Mouse (Mus musculus) neural tube, embryonic 14.5 days (tissue): Measurements from ENCODE around the gene Stk39. TPM values are rescaled to one million over a fixed set of nuclear protein-coding genes. Genes with fewer than 3 reads are reported as not detected.

Source experiments
- ATAC-seq: fragments of 200-750 bp; cut with Nextera tagmentation; 2 replicates; pipeline ENCODE4 v1.8.0; 2017; ENCODE audit warnings: low read depth, mild to moderate bottlenecking, moderate TSS enrichment, moderate library complexity
- H3K27ac ChIP-seq: fragments of 300-500 bp; sonication (generic); 2 replicates; pipeline ENCODE4 v1.5.1; 2014; ENCODE audit warnings: low read depth, mild to moderate bottlenecking, control low read depth, low read length, moderate library complexity, mixed read lengths
- H3K27me3 ChIP-seq: fragments of 300-500 bp; sonication (generic); 2 replicates; pipeline ENCODE4 v1.6.1; 2014; ENCODE audit warnings: low read length; ENCODE audit not compliant: control insufficient read depth, insufficient read depth
- H3K36me3 ChIP-seq: fragments of 300-500 bp; sonication (generic); 2 replicates; pipeline ENCODE4 v1.6.1; 2014; ENCODE audit warnings: low read length, mixed read lengths; ENCODE audit not compliant: control insufficient read depth, insufficient read depth
- H3K4me1 ChIP-seq: fragments of 300-500 bp; sonication (generic); 2 replicates; pipeline ENCODE4 v1.6.1; 2014; ENCODE audit warnings: low read length; ENCODE audit not compliant: control insufficient read depth, insufficient read depth
- H3K4me2 ChIP-seq: fragments of 300-500 bp; sonication (generic); 2 replicates; pipeline ENCODE4 v1.6.1; 2014; ENCODE audit warnings: mild to moderate bottlenecking, low read depth, low read length, control low read depth
- H3K4me3 ChIP-seq: fragments of 300-500 bp; sonication (generic); 2 replicates; pipeline ENCODE4 v1.5.1; 2014; ENCODE audit warnings: low read depth, low read length, control low read depth, mixed read lengths
- H3K9ac ChIP-seq: fragments of 300-500 bp; sonication (generic); replicated peaks from 2 replicates; pipeline ENCODE4 v1.6.1; 2014; ENCODE audit warnings: low read depth, mild to moderate bottlenecking, control low read depth, low read length, mixed read lengths
- H3K9me3 ChIP-seq: fragments of 300-500 bp; sonication (generic); 2 replicates; pipeline ENCODE4 v1.6.1; 2016; ENCODE audit warnings: low read length; ENCODE audit not compliant: control insufficient read depth
- WGBS: fragments of 180-500 bp; shearing (Covaris S2); extraction: QIAGEN DNeasy Blood & Tissue Kit; methylation state at CpG from one replicate; pipeline ENCODE4 v1.1.7; 2014; 5-methylcytosine and 5-hydroxymethylcytosine counted together
- polyA plus RNA-seq: library from polyadenylated mRNA; unstranded; fragments of >200 nt; fragmentation: Nextera tagmentation; extraction: Ambion mirVana; gene quantifications from 2 replicates; pipeline ENCODE4 v1.2.1, GENCODE M21; 2014

Stk39 gene
- polyA plus RNA-seq, 1 experiment from 2014 or later: 37.0 TPM

DNA sequence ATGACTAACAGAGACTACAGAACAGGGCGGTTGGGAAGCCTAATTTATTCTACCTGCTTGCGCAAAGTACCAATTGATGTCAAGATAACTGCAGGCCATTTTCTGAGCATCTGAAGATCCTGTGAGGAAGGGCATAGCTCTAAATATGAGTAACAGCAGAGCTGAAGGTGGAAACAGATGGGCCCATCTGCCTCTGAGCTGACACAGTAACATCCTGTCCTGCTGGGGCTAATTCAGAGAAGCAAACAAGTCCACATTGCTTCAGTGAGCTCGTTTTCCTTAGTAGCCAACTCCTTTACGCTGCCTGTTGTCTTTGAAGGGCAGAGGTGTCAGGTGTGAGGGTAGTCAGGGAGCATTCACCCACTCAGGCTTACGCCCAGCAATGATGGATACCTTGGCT, 146.8 kb downstream of the Stk39 start:
- Histone ChIP-seq H3K27me3 (no peaks in the 10 kb centered on the region), H3K4me1 (peaks cover 9% of the 10 kb centered on the region; the same call in 1 of the 2 replicates), H3K36me3 (no peaks in the 10 kb centered on the region), H3K27ac (no peak overlapping the region), H3K4me2 (no peak overlapping the region), H3K9me3 (no peaks in the 10 kb centered on the region), H3K4me3 (no peak overlapping the region), H3K9ac (no peak overlapping the region)
- 77% methylated on average over 5 of the region's 5 CpGs for WGBS
- no peak for ATAC-seq

- Histone ChIP-seq H3K4me1 (peaks cover 9% of the 10 kb centered on the region; the same call in 1 of the 2 replicates), H3K4me3 (no peak overlapping the region), H3K4me2 (peak overlapping the region; percentile 38; the same call in 1 of the 2 replicates), H3K27me3 (no peaks in the 10 kb centered on the region), H3K9me3 (no peaks in the 10 kb centered on the region), H3K36me3 (no peaks in the 10 kb centered on the region), H3K9ac (0 out of 2 replicates have a peak overlapping the region, but pooled peaks have one; percentile 11), H3K27ac (peak overlapping the region; percentile 50; the same call in 1 of the 2 replicates)
- ATAC-seq: peak; percentile 25; the same call in 1 of the 2 replicates
- WGBS: 76% methylated on average over 5 of the region's 5 CpGs
Observed at GRCm38 (mm10) chr2:68321230-68321629, 150.8 kb downstream of the Stk39 start.

DNA sequence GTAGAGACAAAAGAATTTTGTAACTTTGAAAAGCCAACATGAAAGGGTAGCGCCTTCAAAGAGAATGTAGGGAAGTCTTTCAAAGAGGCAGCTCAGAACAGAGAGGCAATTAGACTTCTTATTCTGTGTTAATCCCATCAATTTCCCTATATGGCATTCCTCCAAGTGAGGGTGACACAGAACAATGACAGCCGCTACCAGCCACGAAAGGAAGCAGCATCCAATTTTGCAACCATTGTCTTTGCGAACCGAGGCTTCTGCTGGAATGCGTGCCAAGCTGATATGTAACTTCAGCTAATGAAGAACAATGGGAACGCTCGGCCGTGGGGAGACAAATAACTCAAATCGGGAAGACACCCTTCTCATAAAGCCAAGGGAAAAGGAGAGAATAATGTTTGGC, 151.4 kb downstream of the Stk39 start:
- Histone ChIP-seq H3K36me3 (no peaks in the 10 kb centered on the region), H3K9me3 (no peaks in the 10 kb centered on the region), H3K4me2 (peak overlapping the region; percentile 38), H3K27ac (peak overlapping the region; percentile 50), H3K4me3 (no peak overlapping the region), H3K27me3 (no peaks in the 10 kb centered on the region), H3K4me1 (peaks cover 9% of the 10 kb centered on the region; the same call in 1 of the 2 replicates), H3K9ac (0 out of 2 replicates have a peak overlapping the region, but pooled peaks have one; percentile 11)
- ATAC-seq: 0 out of 2 replicates have a peak, but pooled peaks have one; percentile 50
- WGBS: 10% methylated on average over 10 of the region's 10 CpGs

GRCm38 (mm10) chr2:68318452-68318851, 153.6 kb downstream of the Stk39 start:
- Histone ChIP-seq H3K27me3 (no peaks in the 10 kb centered on the region), H3K4me2 (no peak overlapping the region), H3K9ac (no peak overlapping the region), H3K36me3 (no peaks in the 10 kb centered on the region), H3K27ac (no peak overlapping the region), H3K4me3 (no peak overlapping the region), H3K9me3 (no peaks in the 10 kb centered on the region), H3K4me1 (peaks cover 9% of the 10 kb centered on the region; the same call in 1 of the 2 replicates)
- WGBS: 49% methylated on average over 5 of the region's 5 CpGs
- 0 out of 2 replicates have a peak, but pooled peaks have one; percentile 31 for ATAC-seq

GRCm38 (mm10) chr2:68317895-68318294, 154.2 kb downstream of the Stk39 start:
- peaks cover 9% of the 10 kb centered on the region; the same call in 1 of the 2 replicates for H3K4me1 ChIP-seq
- no peak overlapping the region for H3K27ac ChIP-seq
- 87% methylated on average over 9 of the region's 9 CpGs for WGBS
- no peak for ATAC-seq
- no peaks in the 10 kb centered on the region for H3K27me3 ChIP-seq
- H3K9ac ChIP-seq: no peak overlapping the region
- no peaks in the 10 kb centered on the region for H3K36me3 ChIP-seq
- no peaks in the 10 kb centered on the region for H3K9me3 ChIP-seq
- H3K4me2 ChIP-seq: no peak overlapping the region
- H3K4me3 ChIP-seq: no peak overlapping the region

GRCm38 (mm10) chr2:68317452-68317851, 154.6 kb downstream of the Stk39 start:
- Histone ChIP-seq H3K4me2 (no peak overlapping the region), H3K9ac (no peak overlapping the region), H3K9me3 (no peaks in the 10 kb centered on the region), H3K36me3 (no peaks in the 10 kb centered on the region), H3K4me3 (no peak overlapping the region), H3K27ac (no peak overlapping the region), H3K4me1 (peaks cover 9% of the 10 kb centered on the region; the same call in 1 of the 2 replicates), H3K27me3 (no peaks in the 10 kb centered on the region)
- WGBS: 49% methylated on average over 2 of the region's 2 CpGs
- no peak for ATAC-seq

DNA sequence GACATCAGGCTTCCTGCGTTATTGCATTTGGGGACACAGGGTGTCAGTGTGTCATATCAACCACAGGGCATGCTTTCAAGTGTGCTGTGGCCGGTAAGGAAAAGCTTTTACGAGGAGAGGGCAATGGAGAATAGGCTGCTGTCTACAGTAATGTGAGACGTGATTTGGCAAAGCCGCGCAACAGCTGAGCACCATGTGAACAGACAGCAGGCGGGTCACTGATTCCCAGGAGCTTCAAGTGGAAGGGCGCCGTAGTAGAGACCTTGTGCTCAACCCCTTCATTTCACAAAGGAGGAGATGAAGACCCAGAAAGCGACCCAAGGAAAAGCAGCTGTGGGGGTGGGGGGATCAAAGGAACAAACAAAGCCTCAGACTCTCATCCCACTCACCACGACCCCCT, 156.8 kb downstream of the Stk39 start:
- Histone ChIP-seq H3K9me3 (no peaks in the 10 kb centered on the region), H3K9ac (no peak overlapping the region), H3K4me1 (no peaks in the 10 kb centered on the region), H3K27me3 (no peaks in the 10 kb centered on the region), H3K4me2 (no peak overlapping the region), H3K4me3 (no peak overlapping the region), H3K36me3 (no peaks in the 10 kb centered on the region), H3K27ac (no peak overlapping the region)
- 60% methylated on average over 11 of the region's 11 CpGs for WGBS
- ATAC-seq: peak; percentile 54; the same call in 1 of the 2 replicates

- WGBS: 87% methylated on average over 3 of the region's 3 CpGs
- Histone ChIP-seq H3K4me3 (no peak overlapping the region), H3K9ac (no peak overlapping the region), H3K36me3 (no peaks in the 10 kb centered on the region), H3K4me2 (no peak overlapping the region), H3K27me3 (no peaks in the 10 kb centered on the region), H3K27ac (no peak overlapping the region), H3K4me1 (no peaks in the 10 kb centered on the region), H3K9me3 (no peaks in the 10 kb centered on the region)
- ATAC-seq: no peak
Observed at GRCm38 (mm10) chr2:68310121-68310520, 161.9 kb downstream of the Stk39 start.

DNA sequence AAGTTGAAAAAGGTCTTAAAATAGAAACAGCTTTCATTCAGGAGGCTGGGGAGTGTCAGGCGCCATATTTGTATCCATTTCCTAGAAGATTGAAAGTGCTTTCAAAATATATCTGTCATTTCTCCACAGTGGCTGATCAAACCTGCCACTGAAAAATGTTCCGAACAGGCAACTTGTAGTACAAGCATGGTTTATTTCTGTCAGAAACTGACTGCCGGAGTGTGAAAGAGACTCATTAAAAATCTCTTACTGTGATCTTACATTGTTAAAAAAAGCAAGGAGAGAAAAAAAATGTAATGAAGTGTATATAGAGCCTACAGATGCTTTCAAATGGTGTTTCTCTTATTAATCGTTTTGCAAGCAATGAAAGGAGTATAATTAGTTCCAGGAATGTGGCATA, 165.5 kb downstream of the Stk39 start:
- H3K27ac ChIP-seq: no peak overlapping the region
- peaks cover 4% of the 10 kb centered on the region; the same call in 1 of the 2 replicates for H3K4me1 ChIP-seq
- H3K9ac ChIP-seq: no peak overlapping the region
- no peak overlapping the region for H3K4me2 ChIP-seq
- no peak for ATAC-seq
- no peaks in the 10 kb centered on the region for H3K36me3 ChIP-seq
- no peaks in the 10 kb centered on the region for H3K9me3 ChIP-seq
- 79% methylated on average over 4 of the region's 4 CpGs for WGBS
- H3K27me3 ChIP-seq: no peaks in the 10 kb centered on the region
- no peak overlapping the region for H3K4me3 ChIP-seq
